Mouse (Mus musculus): ENCODE results near the gene Cit.

Cit gene

GRCm38 (mm10) chr5:115851029-115851365 lies 5.9 kb downstream of the Cit start:
- no peak for DNase-seq (ENCODE audit: low spot score in 2 of 2)

DNA sequence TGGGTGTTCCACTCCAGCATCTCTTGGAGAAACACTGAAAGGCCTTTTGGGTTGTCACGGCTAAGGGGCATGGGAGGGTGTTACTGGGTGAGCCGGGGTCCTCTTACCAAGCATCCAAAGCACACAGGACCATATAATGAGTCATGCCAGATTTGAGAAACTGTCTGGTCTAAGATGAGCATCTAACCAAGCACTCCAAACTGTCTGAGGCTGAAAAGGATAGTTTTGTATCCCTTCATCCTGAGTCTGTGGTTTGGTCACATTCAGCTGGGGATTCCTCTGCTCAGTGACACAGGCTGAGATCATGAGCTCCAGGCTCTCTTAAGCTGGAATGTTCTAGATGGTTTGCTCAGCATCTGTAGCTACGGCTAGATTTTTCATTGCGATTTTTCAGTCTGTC lies 7.4 kb downstream of the Cit start:
- no peak for DNase-seq (ENCODE audit: low spot score in 2 of 2)

DNA sequence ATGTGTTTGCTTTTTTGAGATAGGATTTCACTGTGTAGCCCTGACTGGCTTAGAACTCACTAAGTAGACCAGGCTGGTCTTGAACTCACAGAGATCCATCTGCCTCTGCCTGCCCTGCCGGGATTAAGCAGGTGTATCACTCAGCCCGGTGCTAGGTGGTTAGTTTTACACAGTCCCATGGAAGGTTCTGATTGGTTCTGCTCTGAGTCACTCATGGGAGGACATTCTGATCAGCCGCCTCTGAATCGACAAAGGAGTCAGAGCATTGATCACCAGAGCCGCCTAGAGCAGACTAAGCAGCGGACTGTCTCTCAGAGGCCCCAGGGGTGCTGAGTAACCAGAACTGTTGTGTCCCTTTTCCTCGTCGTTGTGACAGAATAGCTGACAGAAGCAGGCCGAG lies 8.6 kb downstream of the Cit start:
- no peak for DNase-seq (ENCODE audit: low spot score in 2 of 2)

GRCm38 (mm10) chr5:115854370-115854769 lies 9.3 kb downstream of the Cit start:
- no peak for DNase-seq (ENCODE audit: low spot score in 2 of 2)

GRCm38 (mm10) chr5:115858652-115859051 lies 13.6 kb downstream of the Cit start:
- no peak for DNase-seq (ENCODE audit: low spot score in 2 of 2)

DNA sequence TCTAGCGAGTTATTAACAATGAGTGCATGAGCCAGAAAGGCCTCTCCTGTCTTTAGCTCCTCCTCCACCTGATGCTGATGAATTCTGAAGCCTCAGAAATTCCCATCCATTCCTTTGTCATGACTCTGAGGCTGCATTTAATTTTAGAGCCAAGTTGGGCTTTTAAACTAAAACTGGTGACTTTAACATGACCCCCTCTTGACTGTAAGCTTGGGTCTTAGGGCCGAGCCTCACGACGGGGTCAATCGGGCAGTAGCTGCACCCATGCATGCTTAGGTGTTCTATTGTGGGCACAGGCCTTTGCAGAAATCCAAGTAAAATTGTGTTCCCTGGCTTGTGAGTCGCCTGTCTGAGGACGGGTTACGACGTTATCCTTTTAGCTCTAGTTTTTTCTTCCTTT lies 14.4 kb downstream of the Cit start:
- DNase-seq (ENCODE audit: low spot score in 2 of 2): no peak

DNA sequence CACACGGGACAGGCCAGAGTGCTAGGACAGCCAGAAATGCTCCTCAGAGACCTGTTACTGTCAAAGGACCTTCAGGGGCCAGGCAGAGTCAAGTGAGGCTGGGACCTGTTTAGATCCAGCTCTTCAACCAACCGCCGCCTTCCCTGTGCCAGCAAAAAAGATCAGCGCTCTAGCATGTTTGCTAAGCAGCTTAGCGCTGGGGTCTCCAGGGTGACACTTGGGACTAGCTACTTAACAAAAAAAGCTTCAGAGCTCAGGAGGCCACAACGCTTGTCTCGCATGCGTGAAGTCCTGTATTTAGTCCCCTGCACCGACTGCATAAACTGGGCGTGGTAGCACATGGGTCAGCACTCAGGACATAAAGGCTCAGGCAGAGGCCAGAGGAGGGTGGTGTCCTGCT lies 16.9 kb downstream of the Cit start:
- DNase-seq (ENCODE audit: low spot score in 2 of 2): no peak

DNA sequence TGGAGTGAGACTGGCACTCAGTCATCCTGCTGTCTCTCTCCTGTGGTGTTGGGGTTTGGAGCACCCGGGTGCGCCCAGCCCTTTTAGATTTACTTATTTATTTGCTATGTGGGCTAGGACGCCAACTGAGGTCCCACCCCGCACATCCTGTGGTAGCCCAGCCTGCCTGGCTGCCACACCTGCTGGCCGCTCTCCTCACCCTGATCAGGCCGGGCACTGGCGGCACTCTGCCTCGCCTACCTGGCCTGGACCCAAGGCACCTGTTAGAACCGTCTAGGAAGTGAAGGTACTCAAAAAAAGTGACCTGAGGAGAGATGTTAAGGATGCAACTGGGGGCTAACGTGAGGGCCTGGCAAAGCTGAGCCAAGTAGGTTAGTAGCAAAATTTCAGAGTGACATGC lies 17.4 kb downstream of the Cit start:
- DNase-seq (ENCODE audit: low spot score in 2 of 2): no peak

- DNase-seq (ENCODE audit: low spot score in 2 of 2): no peak
Observed at GRCm38 (mm10) chr5:115866296-115866695, 21.2 kb downstream of the Cit start.

GRCm38 (mm10) chr5:115868540-115868939 lies 23.5 kb downstream of the Cit start:
- DNase-seq (ENCODE audit: low spot score in 2 of 2): no peak

DNA sequence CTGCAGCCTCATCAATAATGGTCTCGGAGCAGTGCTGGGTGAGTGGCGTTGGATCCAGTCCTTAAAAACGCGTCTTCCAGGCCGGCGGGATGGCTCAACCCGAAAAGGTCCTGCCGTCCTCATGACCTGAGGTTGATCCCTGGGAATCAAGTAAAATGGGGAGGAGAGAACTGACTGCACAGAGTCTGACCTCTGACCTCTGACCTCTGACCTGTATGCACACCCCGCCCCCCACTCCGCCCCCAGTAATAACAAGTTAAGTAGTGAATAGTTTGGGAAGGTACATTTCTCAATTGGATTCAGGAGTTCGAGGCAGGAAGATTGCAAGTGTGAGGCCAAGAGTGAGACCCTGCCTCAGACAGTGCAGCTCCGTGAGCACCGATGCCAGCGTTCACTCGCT lies 24.1 kb downstream of the Cit start:
- no peak for DNase-seq (ENCODE audit: low spot score in 2 of 2)

DNA sequence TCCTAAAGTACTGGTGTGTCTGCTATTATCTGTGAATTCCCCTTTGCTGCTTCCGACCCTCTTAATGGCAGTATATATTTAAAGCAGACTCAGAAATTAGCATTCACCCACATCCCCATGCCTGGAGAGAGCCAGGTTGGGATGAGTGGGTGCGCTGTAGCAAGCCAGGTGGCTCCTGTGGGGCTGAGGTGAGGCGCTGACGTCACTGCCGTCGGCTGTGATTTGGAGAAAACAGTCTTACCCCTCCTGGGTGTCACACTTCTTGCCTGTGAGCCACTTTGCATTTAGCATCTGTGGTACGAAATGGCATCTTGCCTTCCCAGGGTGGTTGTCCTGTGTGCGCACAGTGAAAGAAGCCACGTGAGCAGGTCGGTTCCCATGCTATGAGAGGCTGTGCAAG lies 26.1 kb downstream of the Cit start:
- no peak for DNase-seq (ENCODE audit: low spot score in 2 of 2)

DNA sequence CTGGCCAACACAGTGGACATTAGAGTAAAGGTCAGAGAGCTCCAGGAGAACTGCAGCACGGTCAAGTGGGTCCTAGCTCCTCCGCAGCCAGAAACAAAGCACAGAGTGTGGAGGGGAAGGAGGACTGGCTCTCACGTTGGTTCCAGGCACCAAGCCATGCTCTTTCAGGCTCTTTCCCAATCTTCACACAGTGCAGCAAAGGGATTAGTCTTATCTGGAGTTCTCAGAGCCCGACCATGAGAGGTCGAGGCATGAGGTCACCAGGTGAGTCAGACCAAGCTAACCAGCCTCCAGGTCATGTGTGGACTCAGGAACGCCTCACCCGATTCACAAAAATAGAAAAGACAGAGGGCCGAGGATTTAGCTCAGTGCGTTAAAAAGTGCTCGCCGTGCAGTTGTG lies 27.0 kb downstream of the Cit start:
- DNase-seq (ENCODE audit: low spot score in 2 of 2): no peak

- DNase-seq (ENCODE audit: low spot score in 2 of 2): no peak
Observed at GRCm38 (mm10) chr5:115872956-115873355, 27.9 kb downstream of the Cit start.

GRCm38 (mm10) chr5:115877425-115877824 lies 32.3 kb downstream of the Cit start:
- DNase-seq (ENCODE audit: low spot score in 2 of 2): no peak

- DNase-seq (ENCODE audit: low spot score in 2 of 2): no peak
Observed at GRCm38 (mm10) chr5:115882165-115882564, 37.1 kb downstream of the Cit start.

DNA sequence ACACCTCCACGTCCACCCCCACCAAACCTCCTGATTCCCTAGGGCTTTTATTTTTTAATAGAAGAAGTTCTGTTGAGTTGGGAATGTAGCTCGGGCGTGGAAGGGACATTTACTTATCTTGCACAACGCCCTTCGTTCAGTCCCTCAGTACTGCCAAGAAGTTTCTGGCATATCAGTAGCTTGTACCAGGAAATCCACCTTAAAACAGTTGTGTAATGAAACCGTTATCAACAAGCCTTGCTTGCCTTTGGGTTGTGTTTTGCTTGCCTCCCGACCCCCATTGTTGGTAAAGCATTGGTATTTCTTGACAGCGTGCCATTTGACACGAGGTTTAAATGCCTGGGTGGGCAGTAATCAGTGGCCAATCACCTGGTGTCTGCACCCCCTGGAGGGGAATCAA lies 39.4 kb downstream of the Cit start:
- no peak for DNase-seq (ENCODE audit: low spot score in 2 of 2)

- no peak for DNase-seq (ENCODE audit: low spot score in 2 of 2)
Observed at GRCm38 (mm10) chr5:115893772-115894171, 48.7 kb downstream of the Cit start.

DNA sequence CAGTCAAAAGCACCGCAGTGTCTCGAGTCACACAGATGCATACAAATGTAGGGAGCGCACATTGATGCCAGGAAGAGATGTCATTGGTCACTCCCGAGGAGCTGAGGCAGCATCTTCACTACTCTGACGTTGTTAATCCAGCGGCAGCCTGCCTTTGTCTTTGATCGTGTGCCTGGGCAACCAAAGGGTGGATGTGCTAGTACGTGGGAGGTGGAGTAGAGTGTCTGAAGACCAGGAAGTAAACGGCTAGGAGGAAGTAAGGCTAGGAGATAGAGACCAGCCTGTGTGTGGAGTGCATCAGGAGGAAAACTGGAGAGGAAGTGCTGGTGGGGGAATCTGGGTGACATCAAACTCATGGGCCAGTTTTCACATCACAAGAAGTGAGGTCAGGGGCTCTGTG lies 52.0 kb downstream of the Cit start:
- no peak for DNase-seq (ENCODE audit: low spot score in 2 of 2)

- DNase-seq (ENCODE audit: low spot score in 2 of 2): peak; percentile 17 to 50
Observed at GRCm38 (mm10) chr5:115907037-115908009, 62.2 kb downstream of the Cit start.

- DNase-seq (ENCODE audit: low spot score in 2 of 2): no peak
Observed at GRCm38 (mm10) chr5:115908251-115908650, 63.2 kb downstream of the Cit start.

DNA sequence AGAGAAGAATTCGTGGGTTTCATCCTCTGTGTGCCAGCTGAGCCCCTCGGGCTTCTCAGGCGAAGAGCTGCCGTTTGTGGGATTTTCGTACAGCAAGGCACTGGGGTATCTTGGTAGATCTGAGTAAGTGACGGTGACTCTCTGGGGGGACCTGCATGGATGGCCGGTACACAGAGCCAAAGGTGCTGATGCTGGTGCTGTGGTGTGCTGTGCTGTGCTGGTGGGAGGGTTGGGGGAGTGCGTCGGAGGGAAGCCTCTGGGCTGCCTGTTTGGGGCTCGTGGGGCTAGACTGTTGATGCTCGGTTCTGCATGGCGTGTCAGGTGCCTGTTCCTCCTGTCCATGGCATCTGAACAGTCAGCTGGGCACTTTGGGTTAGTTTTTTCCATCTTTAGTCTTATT lies 63.6 kb downstream of the Cit start:
- DNase-seq (ENCODE audit: low spot score in 2 of 2): no peak

- DNase-seq (ENCODE audit: low spot score in 2 of 2): no peak
Observed at GRCm38 (mm10) chr5:115909106-115909505, 64.0 kb downstream of the Cit start.

DNA sequence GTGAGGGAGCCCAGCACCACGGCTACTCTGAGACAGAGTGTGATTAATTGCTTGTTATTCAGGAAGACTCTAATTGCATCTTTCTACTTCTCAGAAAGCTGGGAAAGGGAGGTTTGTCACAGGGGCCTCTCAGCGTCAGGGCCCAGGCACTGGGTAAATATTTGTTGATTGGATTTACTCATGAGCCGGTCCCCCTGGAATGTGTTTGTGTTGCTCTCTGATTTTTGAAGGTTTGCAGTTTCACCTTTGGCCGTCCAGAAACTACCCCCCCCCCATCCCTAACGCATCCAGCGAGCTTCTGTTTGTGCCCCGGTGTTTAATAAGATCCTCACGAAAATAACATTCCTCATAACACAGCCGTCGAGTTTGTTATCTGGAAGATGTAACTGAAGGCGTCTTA lies 65.4 kb downstream of the Cit start:
- DNase-seq (ENCODE audit: low spot score in 2 of 2): no peak

Measured in urinary bladder, adult 18-20 months (tissue).